Mouse (Mus musculus) forebrain, embryonic 15.5 days (tissue): ENCODE measurements at regions not wholly inside any gene's neighbourhood (a gene's known extent, or its start where the extent isn't known, plus 50 kb on each side); places are given as distances from the start of the nearest gene placed in this dataset.
A peak's percentile ranks its signal among the peaks of the same experiment; 100 is the strongest.

Source experiments
- ATAC-seq: fragments of 200-750 bp; cut with Nextera tagmentation; replicated peaks from 2 replicates; pipeline ENCODE4 v1.8.0; 2017; ENCODE audit warnings: mild to moderate bottlenecking, moderate TSS enrichment, moderate library complexity
- H3K27ac ChIP-seq: fragments of 300-500 bp; sonication (generic); replicated peaks from 2 replicates; pipeline ENCODE4 v1.5.1; 2015; ENCODE audit warnings: mild to moderate bottlenecking, inconsistent platforms
- H3K27me3 ChIP-seq: fragments of 300-500 bp; sonication (generic); 2 replicates; pipeline ENCODE4 v1.6.1; 2015; ENCODE audit warnings: inconsistent platforms
- H3K36me3 ChIP-seq: fragments of 300-500 bp; sonication (generic); 2 replicates; pipeline ENCODE4 v1.6.1; 2015; ENCODE audit warnings: mild to moderate bottlenecking, inconsistent platforms
- H3K4me1 ChIP-seq: fragments of 300-500 bp; sonication (generic); 2 replicates; pipeline ENCODE4 v1.6.1; 2015; ENCODE audit warnings: inconsistent platforms
- H3K4me2 ChIP-seq: fragments of 300-500 bp; sonication (generic); replicated peaks from 2 replicates; pipeline ENCODE4 v1.6.1; 2015; ENCODE audit warnings: mild to moderate bottlenecking, inconsistent platforms
- H3K4me3 ChIP-seq: fragments of 300-500 bp; sonication (generic); 2 replicates; pipeline ENCODE4 v1.5.1; 2015; ENCODE audit warnings: mild to moderate bottlenecking, inconsistent platforms
- H3K9ac ChIP-seq: fragments of 300-500 bp; sonication (generic); replicated peaks from 2 replicates; pipeline ENCODE4 v1.6.1; 2015; ENCODE audit warnings: mild to moderate bottlenecking, inconsistent platforms
- H3K9me3 ChIP-seq: fragments of 300-500 bp; sonication (generic); 2 replicates; pipeline ENCODE4 v1.6.1; 2016; ENCODE audit warnings: inconsistent platforms
- WGBS: fragments of 180-500 bp; shearing (Covaris S2); methylation state at CpG from one replicate; pipeline ENCODE4 v1.1.7; 2015; ENCODE audit warnings: mixed read lengths; 5-methylcytosine and 5-hydroxymethylcytosine counted together

GRCm38 (mm10) chr3:78077822-78078221, 1208.5 kb downstream of the Rapgef2 start:
- Histone ChIP-seq H3K27ac (no peak overlapping the region), H3K9ac (no peak overlapping the region), H3K27me3 (no peaks in the 10 kb centered on the region), H3K4me2 (no peak overlapping the region), H3K36me3 (no peaks in the 10 kb centered on the region), H3K4me3 (no peak overlapping the region), H3K9me3 (no peaks in the 10 kb centered on the region), H3K4me1 (no peaks in the 10 kb centered on the region)
- ATAC-seq: no peak
- 84% methylated on average over 2 of the region's 2 CpGs for WGBS

- Histone ChIP-seq H3K4me3 (no peak overlapping the region), H3K27me3 (no peaks in the 10 kb centered on the region), H3K9ac (no peak overlapping the region), H3K9me3 (no peaks in the 10 kb centered on the region), H3K27ac (no peak overlapping the region), H3K4me1 (no peaks in the 10 kb centered on the region), H3K4me2 (no peak overlapping the region), H3K36me3 (no peaks in the 10 kb centered on the region)
- ATAC-seq: no peak
- WGBS: 69% methylated on average over 1 of the region's 1 CpGs
Measured at GRCm38 (mm10) chr3:78077275-78077674, 1209.0 kb downstream of the Rapgef2 start.

GRCm38 (mm10) chr3:78073040-78073439, 1213.3 kb downstream of the Rapgef2 start:
- Histone ChIP-seq H3K9ac (no peak overlapping the region), H3K27ac (no peak overlapping the region), H3K9me3 (no peaks in the 10 kb centered on the region), H3K27me3 (no peaks in the 10 kb centered on the region), H3K36me3 (no peaks in the 10 kb centered on the region), H3K4me2 (no peak overlapping the region), H3K4me3 (no peak overlapping the region), H3K4me1 (no peaks in the 10 kb centered on the region)
- 58% methylated on average over 1 of the region's 1 CpGs for WGBS
- ATAC-seq: no peak

GRCm38 (mm10) chr3:78067113-78067639, 1219.1 kb downstream of the Rapgef2 start:
- Histone ChIP-seq H3K4me2 (no peak overlapping the region), H3K4me1 (no peaks in the 10 kb centered on the region), H3K9ac (no peak overlapping the region), H3K27ac (no peak overlapping the region), H3K27me3 (no peaks in the 10 kb centered on the region), H3K36me3 (no peaks in the 10 kb centered on the region), H3K4me3 (no peak overlapping the region), H3K9me3 (no peaks in the 10 kb centered on the region)
- ATAC-seq: 0 out of 2 replicates have a peak, but pooled peaks have one; percentile 29
- WGBS: 59% methylated on average over 3 of the region's 3 CpGs

- WGBS: 86% methylated on average over 4 of the region's 4 CpGs
- no peaks in the 10 kb centered on the region for H3K4me1 ChIP-seq
- H3K27ac ChIP-seq: no peak overlapping the region
- H3K9ac ChIP-seq: no peak overlapping the region
- H3K36me3 ChIP-seq: no peaks in the 10 kb centered on the region
- no peaks in the 10 kb centered on the region for H3K27me3 ChIP-seq
- no peak overlapping the region for H3K4me2 ChIP-seq
- ATAC-seq: no peak
- H3K9me3 ChIP-seq: no peaks in the 10 kb centered on the region
- H3K4me3 ChIP-seq: no peak overlapping the region
Measured at GRCm38 (mm10) chr3:78066336-78066735, 1220.0 kb downstream of the Rapgef2 start.

- no peak overlapping the region for H3K9ac ChIP-seq
- no peak overlapping the region for H3K4me3 ChIP-seq
- H3K9me3 ChIP-seq: no peaks in the 10 kb centered on the region
- ATAC-seq: no peak
- peaks cover 7% of the 10 kb centered on the region for H3K4me1 ChIP-seq
- no peak overlapping the region for H3K4me2 ChIP-seq
- H3K27me3 ChIP-seq: no peaks in the 10 kb centered on the region
- 74% methylated on average over 3 of the region's 3 CpGs for WGBS
- H3K36me3 ChIP-seq: no peaks in the 10 kb centered on the region
- no peak overlapping the region for H3K27ac ChIP-seq
Measured at GRCm38 (mm10) chr3:78062549-78062948, 1223.8 kb downstream of the Rapgef2 start.

GRCm38 (mm10) chr3:78059826-78060591, 1226.3 kb downstream of the Rapgef2 start:
- Histone ChIP-seq H3K9me3 (no peaks in the 10 kb centered on the region), H3K4me2 (no peak overlapping the region), H3K27ac (no peak overlapping the region), H3K4me1 (peaks cover 7% of the 10 kb centered on the region), H3K36me3 (no peaks in the 10 kb centered on the region), H3K4me3 (no peak overlapping the region), H3K27me3 (no peaks in the 10 kb centered on the region), H3K9ac (no peak overlapping the region)
- WGBS: 65% methylated on average over 6 of the region's 6 CpGs
- peak; percentile 86 for ATAC-seq
